Mouse (Mus musculus): Measurements from ENCODE around the gene Smarcc2. TPM values are rescaled to one million over a fixed set of nuclear protein-coding genes. Genes with fewer than 3 reads are reported as not detected.
"Not testable (repeated sequence)": the region's sequence is repeated elsewhere in the genome, so short reads cannot be mapped to it uniquely, and the experiment has no call there.

Gene Smarcc2
- total and polyA plus RNA-seq, 2 experiments from 2014 or later, result 143 to 233 TPM

- WGBS, result 86% methylated on average over 5 of the region's 5 CpGs
- Histone ChIP-seq H3K27me3 (ENCODE audit: insufficient read depth, low read length) (no peaks in the 10 kb centered on the region), H3K9ac (replicated peaks; ENCODE audit: low read length, poor library complexity, severe bottlenecking) (no peak overlapping the region), H3K27ac (ENCODE audit: low read depth, low read length) (no peak overlapping the region), H3K36me3 (ENCODE audit: insufficient read depth, low read length) (peaks cover 4% of the 10 kb centered on the region; the same call in 1 of the 2 replicates), H3K4me3 (ENCODE audit: low read depth, low read length) (no peak overlapping the region), H3K4me1 (ENCODE audit: insufficient read depth, low read length) (peaks cover 7% of the 10 kb centered on the region; the same call in 1 of the 2 replicates), H3K4me2 (ENCODE audit: low read depth, low read length, poor library complexity, severe bottlenecking) (no peak overlapping the region), H3K9me3 (ENCODE audit: low read length) (no peaks in the 10 kb centered on the region)
- DNase-seq (ENCODE audit: low spot score), result no peak
- ATAC-seq (ENCODE audit: low FRiP score), result no peak
- TF ChIP-seq CTCF (IDR thresholded peaks at IDR 0.05), result no peak
Measured at GRCm38 (mm10) chr10:128502341-128502740, 43.3 kb downstream of the Smarcc2 start.

GRCm38 (mm10) chr10:128503532-128503931, 44.5 kb downstream of the Smarcc2 start:
- WGBS, result 76% methylated on average over 8 of the region's 8 CpGs
- Histone ChIP-seq H3K4me3 (ENCODE audit: low read depth, low read length) (no peak overlapping the region), H3K9ac (replicated peaks; ENCODE audit: low read length, poor library complexity, severe bottlenecking) (no peak overlapping the region), H3K27ac (ENCODE audit: low read depth, low read length) (no peak overlapping the region), H3K4me2 (ENCODE audit: low read depth, low read length, poor library complexity, severe bottlenecking) (no peak overlapping the region), H3K27me3 (ENCODE audit: insufficient read depth, low read length) (no peaks in the 10 kb centered on the region), H3K9me3 (ENCODE audit: low read length) (no peaks in the 10 kb centered on the region), H3K36me3 (ENCODE audit: insufficient read depth, low read length) (peaks cover 6% of the 10 kb centered on the region; the same call in 1 of the 2 replicates), H3K4me1 (ENCODE audit: insufficient read depth, low read length) (no peaks in the 10 kb centered on the region)
- DNase-seq (ENCODE audit: low spot score) (no peak), ATAC-seq (ENCODE audit: low FRiP score) (no peak)
- TF ChIP-seq CTCF (IDR thresholded peaks at IDR 0.05), result no peak

GRCm38 (mm10) chr10:128504012-128504411, 45.0 kb downstream of the Smarcc2 start:
- WGBS, result 93% methylated on average over 3 of the region's 3 CpGs
- DNase-seq (ENCODE audit: low spot score) (no peak), ATAC-seq (ENCODE audit: low FRiP score) (no peak)
- no peak overlapping the region for H3K9ac ChIP-seq (replicated peaks; ENCODE audit: low read length, poor library complexity, severe bottlenecking)
- TF ChIP-seq CTCF (IDR thresholded peaks at IDR 0.05), result no peak
- H3K9me3 ChIP-seq (ENCODE audit: low read length), result no peaks in the 10 kb centered on the region
- no peak overlapping the region for H3K27ac ChIP-seq (ENCODE audit: low read depth, low read length)
- peaks cover 6% of the 10 kb centered on the region; the same call in 1 of the 2 replicates for H3K36me3 ChIP-seq (ENCODE audit: insufficient read depth, low read length)
- H3K4me2 ChIP-seq (ENCODE audit: low read depth, low read length, poor library complexity, severe bottlenecking), result no peak overlapping the region
- no peaks in the 10 kb centered on the region for H3K4me1 ChIP-seq (ENCODE audit: insufficient read depth, low read length)
- no peak overlapping the region for H3K4me3 ChIP-seq (ENCODE audit: low read depth, low read length)
- H3K27me3 ChIP-seq (ENCODE audit: insufficient read depth, low read length), result no peaks in the 10 kb centered on the region

- DNase-seq (ENCODE audit: low spot score) (no peak), ATAC-seq (ENCODE audit: low FRiP score) (no peak)
- Histone ChIP-seq H3K4me2 (ENCODE audit: low read depth, low read length, poor library complexity, severe bottlenecking) (no peak overlapping the region), H3K27ac (ENCODE audit: low read depth, low read length) (no peak overlapping the region), H3K9ac (replicated peaks; ENCODE audit: low read length, poor library complexity, severe bottlenecking) (no peak overlapping the region), H3K4me1 (ENCODE audit: insufficient read depth, low read length) (no peaks in the 10 kb centered on the region), H3K4me3 (ENCODE audit: low read depth, low read length) (no peak overlapping the region), H3K36me3 (ENCODE audit: insufficient read depth, low read length) (peaks cover 8% of the 10 kb centered on the region), H3K27me3 (ENCODE audit: insufficient read depth, low read length) (no peaks in the 10 kb centered on the region), H3K9me3 (ENCODE audit: low read length) (no peaks in the 10 kb centered on the region)
- TF ChIP-seq CTCF (IDR thresholded peaks at IDR 0.05), result no peak
- 80% methylated on average over 9 of the region's 9 CpGs for WGBS
Measured at GRCm38 (mm10) chr10:128504641-128505370, 45.8 kb downstream of the Smarcc2 start.

GRCm38 (mm10) chr10:128505371-128505667, 46.3 kb downstream of the Smarcc2 start:
- not testable (repeated sequence) for H3K4me3 ChIP-seq (ENCODE audit: low read depth, low read length); H3K27ac ChIP-seq (ENCODE audit: low read depth, low read length); H3K9ac ChIP-seq (replicated peaks; ENCODE audit: low read length, poor library complexity, severe bottlenecking); ATAC-seq (ENCODE audit: low FRiP score); H3K36me3 ChIP-seq (ENCODE audit: insufficient read depth, low read length); H3K9me3 ChIP-seq (ENCODE audit: low read length); H3K27me3 ChIP-seq (ENCODE audit: insufficient read depth, low read length); DNase-seq (ENCODE audit: low spot score); H3K4me2 ChIP-seq (ENCODE audit: low read depth, low read length, poor library complexity, severe bottlenecking); H3K4me1 ChIP-seq (ENCODE audit: insufficient read depth, low read length)
- 73% methylated on average over 5 of the region's 5 CpGs for WGBS

- Histone ChIP-seq H3K4me2 (ENCODE audit: low read depth, low read length, poor library complexity, severe bottlenecking) (no peak overlapping the region), H3K4me1 (ENCODE audit: insufficient read depth, low read length) (no peaks in the 10 kb centered on the region), H3K4me3 (ENCODE audit: low read depth, low read length) (no peak overlapping the region), H3K36me3 (ENCODE audit: insufficient read depth, low read length) (peaks cover 10% of the 10 kb centered on the region), H3K27ac (ENCODE audit: low read depth, low read length) (no peak overlapping the region), H3K27me3 (ENCODE audit: insufficient read depth, low read length) (no peaks in the 10 kb centered on the region), H3K9me3 (ENCODE audit: low read length) (no peaks in the 10 kb centered on the region), H3K9ac (replicated peaks; ENCODE audit: low read length, poor library complexity, severe bottlenecking) (no peak overlapping the region)
- DNase-seq (ENCODE audit: low spot score), result no peak
- peak; percentile 16; the same call in 1 of the 2 replicates for TF ChIP-seq CTCF (IDR thresholded peaks at IDR 0.05)
- WGBS, result 97% methylated on average over 14 of the region's 14 CpGs
- ATAC-seq (ENCODE audit: low FRiP score), result no peak
Measured at GRCm38 (mm10) chr10:128505974-128506373, 46.9 kb downstream of the Smarcc2 start.

Measured in midbrain, postnatal 0 days (tissue).